Mouse (Mus musculus) heart, adult 2 months (tissue): ENCODE data around the gene Tnnc2.

ENCODE experiments used
- CTCF ChIP-seq: fragments of 200-600 bp; IDR thresholded peaks from 2 replicates; pipeline ENCODE4 v1.8.1; 2022; ENCODE audit warnings: antibody characterized with exemption, mild to moderate bottlenecking, moderate library complexity
- EP300 ChIP-seq: fragments of 200-500 bp; IDR thresholded peaks from 2 replicates; pipeline ENCODE4 v1.6.1; 2011; ENCODE audit warnings: low read depth, low read length, control low read depth; ENCODE audit not compliant: insufficient read depth
- POLR2A ChIP-seq: fragments of 200-500 bp; IDR thresholded peaks from 2 replicates; pipeline ENCODE4 v1.6.1; 2011; ENCODE audit warnings: mild to moderate bottlenecking, low read depth, low read length, control low read depth; ENCODE audit not compliant: insufficient read depth

DNA sequence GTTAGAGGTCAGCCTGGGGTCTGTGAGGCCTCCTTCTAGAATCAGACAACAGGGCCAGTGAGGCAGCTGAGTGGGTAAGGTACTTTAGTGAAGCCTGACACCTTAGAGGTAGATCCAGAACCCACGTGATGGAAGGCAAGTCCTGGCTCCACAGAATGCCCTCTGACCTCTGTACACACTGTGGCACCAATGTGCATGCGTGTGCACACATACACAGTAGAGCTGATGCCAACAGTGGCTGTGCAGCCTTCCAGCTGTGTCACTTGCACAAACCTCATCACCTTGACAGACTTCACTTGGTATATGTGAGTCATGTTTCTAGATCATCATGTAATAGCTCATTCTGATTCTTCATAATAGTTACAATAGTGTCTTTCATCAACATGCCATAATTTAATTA, 27.3 kb downstream of the Tnnc2 start:
- TF ChIP-seq POLR2A (no peak), CTCF (no peak), EP300 (no peak)
